Mouse (Mus musculus) spleen, adult 18-20 months (tissue): ENCODE data around the gene Bmper.
A peak's percentile ranks its signal among the peaks of the same experiment; 100 is the strongest.

Experiments used
- DNase-seq, 2 experiments: peaks; one replicate each; pipeline ENCODE4 v3.0.0; 2022; ENCODE audit warnings: mixed read lengths in 2 of 2

Gene Bmper

DNA sequence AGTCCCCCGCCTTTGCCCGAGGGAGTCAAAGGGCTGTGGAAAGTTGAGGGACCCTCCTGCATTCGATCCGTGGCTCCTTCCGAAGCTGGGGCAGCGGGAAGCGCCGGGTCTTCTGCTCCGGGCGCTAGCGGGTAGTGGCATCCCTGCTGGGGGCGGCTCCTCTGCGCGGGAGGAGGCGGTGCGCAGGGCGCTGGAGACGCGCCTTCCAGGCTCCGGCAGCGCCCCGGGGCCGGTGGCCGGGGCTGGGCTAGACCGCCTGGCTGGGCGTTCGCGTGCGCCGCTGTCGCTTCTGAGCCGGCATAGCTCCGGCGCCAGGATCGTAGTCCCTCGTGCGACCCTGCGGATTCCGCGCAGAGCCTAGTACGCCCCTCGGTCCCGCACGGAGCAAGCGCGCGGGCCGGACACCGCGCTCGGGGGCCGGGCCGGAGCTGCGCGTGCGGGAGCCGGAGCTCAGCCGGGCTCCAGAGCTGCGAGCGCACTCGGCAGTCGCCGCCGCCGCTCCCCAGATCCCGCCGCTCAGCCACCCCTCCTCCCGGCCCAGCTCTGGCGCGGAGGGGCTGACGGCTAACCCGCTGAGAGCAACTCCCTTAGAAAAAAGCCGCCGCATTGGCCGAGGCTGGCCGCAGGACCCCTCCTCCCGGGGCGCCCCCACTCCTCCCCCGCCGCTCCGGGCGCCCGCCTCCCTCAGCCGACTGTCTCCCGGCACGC is at the start of gene Bmper:
Gene Bmper, plus strand, starts transcription at position 236 of the 708 bp plus-strand sequence.
- DNase-seq = peak; percentile 10

DNA sequence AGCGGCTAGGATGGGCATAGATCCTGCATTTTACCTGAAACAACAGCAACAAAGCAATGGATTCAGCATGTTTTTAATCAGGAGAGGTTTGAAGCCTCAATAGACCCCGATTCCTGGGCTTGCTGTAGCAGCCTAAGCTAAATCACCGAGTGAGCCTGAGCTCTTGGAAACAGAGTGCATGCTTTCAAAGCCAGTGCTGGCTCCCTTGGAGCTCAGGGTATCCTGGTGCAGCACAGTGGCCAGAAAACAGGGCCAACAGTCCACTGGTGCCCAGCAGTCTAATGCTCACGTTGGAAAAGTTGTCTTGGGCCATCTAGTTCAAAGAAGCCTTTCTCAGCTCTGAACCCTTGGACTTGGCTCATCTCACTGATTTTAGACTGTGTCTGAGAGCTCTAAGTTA is 45.4 kb upstream of the Bmper start:
- DNase-seq = no peak

DNA sequence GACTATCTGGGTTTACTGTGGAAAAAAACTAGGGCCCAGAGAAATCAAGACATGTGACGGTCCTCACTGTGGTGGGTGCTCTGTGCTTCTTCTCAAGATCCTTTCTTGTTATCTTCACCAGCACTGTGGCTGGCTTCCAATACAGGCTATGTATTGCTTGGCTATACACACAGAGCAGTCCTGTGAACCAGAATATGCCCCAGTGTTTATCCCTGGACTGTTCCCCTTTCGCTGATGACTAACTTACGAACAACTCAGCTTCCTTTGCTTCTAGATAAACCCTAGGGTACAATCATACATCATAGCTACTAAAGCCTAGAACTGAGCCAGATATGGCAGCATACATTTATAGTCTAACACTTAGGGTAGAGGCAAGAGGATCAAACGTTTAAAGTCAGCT is 35.7 kb upstream of the Bmper start:
- DNase-seq = no peak

DNA sequence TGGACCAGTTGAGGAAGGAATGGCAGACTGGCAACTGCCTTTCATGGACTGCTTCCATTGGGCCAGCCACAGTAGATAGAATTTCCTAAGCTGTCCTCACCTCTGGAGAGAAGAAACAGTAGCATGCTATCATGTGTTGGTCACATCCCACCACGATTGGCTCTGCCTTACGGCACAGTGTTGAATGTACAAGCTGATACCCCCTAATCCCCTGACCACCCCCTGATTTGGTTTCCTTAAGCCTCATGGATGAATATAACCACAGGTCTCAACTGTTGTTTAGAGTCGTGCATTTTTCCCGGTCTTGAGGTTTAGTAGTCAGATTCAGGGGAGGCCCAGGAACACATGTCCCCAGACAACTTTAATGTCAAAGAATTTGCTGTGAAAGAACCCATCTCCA is 34.7 kb upstream of the Bmper start:
- no peak for DNase-seq

DNA sequence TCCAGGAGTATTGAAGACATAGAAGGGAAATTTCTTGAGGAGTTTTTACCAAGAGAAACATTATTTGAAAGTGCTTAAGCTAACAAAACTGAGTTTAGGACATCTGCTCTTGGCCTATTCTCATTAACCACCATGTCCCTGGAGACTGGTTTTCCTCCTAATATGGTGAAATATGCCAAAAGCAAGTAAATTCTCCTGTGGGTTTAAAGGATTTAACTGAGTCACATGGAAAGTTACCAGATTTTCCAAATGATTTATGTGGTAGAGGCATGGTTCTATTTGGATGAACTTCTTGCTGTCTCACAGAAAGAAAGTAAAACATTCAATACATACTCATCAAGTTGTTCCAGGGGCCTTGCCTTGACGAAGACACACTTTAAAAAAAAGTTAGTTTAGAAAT is 31.9 kb upstream of the Bmper start:
- DNase-seq = no peak

DNA sequence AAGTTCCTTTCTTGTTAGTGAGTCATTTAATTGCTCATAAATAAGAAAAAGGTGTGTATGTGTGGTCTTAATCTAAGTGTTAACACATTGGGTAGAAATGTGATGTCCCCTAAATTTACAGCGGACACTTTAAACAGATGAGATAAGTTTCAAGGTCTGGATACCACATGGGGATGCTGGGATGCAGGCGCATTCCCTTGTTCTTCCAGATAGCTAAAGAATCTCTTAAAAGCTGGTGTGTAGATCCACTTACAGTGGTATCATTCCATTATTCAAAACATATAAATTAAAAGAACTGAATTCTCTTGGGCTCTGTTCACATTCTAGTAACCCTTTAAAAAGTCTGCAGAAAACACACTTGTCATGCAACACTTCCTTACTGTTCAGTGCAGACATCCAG is 31.4 kb upstream of the Bmper start:
- DNase-seq = no peak

DNA sequence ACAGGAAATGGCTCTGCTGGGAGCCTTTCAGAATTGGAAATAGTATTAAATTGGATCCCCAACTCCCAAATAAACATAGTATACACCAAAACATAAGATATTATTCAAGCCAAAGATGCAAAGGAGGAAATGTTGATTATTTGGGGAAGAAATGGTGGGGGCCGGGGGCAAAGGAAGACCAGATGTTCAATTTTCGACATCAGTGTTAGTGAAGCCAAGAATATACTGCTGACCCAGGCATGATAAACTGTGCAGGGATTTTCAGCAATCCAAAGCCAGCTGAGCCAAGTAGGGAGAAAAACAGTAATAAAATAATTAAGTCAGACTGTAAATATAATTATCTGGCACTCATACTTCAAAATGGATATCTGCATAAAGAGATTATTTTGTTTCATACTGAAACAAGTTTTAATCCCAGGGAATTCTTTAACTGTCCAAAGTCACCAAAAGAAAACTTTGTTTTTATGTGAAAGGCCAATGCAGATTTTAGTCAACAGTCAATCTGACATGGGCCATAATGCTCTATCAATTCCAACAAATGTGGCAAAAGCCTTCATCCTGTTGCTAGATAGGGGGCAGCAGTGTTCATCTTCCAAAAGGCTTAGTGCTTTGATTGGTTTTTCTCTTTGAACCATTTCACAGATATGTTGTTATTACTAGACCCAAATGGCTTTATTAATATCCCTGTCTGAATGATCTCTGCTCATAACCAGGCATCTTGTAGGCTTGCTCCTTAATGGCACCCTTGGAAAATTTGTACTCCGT is 30.1 kb upstream of the Bmper start:
- DNase-seq = no peak

DNA sequence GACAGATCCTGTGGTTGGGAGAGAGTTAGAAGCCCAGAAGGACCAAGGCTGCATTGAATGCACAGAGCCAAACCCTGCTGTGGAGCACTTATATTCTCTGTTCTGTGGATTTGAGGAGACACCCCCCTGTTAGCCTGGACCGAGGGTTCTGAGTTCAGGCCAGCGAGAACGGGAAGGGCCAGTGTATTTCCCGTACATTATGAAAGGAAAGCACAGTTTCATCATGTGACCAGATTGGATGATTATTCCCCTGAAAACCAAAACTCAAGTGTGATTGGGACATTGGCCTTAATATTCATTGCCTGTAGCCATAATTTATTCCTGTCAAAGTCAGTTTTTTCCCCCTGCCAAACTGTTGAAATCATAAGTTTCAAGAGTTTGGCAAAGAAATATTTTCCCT is 23.9 kb upstream of the Bmper start:
- DNase-seq = no peak

DNA sequence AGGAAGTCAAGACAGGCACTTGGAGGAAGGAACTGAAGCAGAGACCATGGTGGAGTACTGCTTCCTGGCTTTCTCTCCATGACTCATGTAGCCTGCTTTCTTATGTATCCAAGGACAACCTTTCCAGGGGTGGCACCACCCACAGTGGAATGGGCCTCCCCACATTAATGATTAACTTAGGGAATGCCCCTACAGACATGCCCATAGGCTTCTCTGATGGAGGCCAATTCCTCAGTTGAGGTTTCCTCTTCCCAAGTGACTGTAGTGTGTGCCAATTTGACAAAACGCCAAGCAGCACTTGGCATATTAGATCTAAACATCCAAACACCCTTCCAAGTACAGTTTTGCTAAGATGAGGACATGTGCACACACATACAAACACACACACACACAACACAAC is 23.0 kb upstream of the Bmper start:
- no peak for DNase-seq

DNA sequence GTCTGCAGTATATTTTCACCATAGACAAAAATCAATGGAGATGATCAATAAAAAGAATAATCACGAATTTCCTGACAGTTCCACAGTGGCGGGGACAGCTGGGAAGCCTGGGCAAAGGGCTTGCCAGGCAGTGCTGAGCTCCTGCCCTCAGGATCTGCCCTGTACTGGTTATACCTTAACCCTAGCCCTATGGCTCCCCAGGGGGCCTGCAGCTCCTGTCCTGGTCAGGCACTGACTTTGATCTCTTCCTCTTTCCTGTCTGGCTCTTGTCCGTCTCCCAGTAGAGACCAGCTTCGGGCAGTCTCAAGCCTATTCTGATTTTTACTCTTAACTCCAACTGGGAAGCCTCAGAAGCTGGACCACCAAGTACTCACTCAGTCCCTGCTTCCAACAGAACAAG is 22.0 kb upstream of the Bmper start:
- DNase-seq = no peak

DNA sequence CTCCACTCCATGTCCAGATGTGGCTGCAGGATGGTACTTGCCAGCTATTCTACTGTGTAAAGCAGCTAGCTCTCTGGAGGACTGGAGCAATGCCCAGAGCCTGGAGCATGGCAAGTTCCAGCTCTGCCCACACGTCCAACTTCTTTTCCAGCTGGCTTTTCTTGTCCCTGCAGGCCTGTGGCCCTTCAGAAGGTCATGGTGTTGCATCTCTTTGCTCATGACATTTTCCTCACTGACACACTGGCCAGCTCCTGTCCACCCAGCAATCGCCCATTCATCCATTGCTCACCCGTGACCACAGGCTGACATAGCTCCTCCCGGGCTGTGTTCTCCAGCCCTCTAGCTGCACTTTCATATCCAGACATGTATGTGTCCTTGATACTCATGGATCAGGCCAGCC is 20.4 kb upstream of the Bmper start:
- no peak for DNase-seq

DNA sequence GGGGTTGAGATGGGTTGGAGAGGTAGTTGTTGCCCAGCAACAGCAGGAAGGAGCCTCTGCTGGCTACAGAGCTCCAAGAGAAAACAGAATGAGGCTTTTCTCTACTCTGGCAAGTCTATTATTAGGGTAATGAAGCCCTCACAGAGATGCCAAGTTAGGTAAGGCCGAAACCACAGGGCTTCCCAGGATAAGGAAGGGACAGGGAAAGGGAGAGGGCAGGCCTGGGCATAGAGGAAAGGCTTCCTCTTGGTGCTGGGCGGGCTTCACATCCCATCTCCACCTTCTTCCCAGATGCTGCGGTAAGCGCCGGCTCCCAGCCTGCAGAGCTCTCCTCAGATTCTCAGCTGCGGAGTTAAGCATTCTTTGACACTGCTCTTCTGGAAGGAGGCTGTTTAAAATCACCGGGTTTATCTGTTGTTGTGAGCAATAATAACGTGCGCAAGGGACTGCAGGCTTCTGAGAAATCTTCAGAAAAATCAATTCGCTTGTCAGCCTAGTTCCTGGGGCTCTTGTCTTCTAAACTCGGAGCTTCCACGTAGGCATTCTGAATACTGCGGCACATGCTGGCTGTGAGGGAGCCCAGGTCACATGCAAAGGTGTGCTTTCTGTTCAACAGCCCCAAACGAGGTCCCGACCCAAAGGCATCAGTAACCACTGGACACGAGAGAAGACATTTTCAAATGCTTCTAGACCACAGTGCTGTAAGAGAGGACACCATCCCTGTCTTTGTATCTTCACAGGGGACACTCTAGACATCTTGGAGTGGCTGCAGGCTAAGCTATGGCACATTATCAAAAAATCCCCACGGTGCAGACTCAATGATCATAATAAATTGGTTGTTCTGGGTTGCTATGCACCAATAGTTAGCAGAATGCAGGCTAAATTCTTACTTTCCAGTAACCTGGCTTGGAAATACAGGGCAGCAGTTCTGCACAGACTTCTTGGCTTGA is 18.3 kb upstream of the Bmper start:
- no peak for DNase-seq

DNA sequence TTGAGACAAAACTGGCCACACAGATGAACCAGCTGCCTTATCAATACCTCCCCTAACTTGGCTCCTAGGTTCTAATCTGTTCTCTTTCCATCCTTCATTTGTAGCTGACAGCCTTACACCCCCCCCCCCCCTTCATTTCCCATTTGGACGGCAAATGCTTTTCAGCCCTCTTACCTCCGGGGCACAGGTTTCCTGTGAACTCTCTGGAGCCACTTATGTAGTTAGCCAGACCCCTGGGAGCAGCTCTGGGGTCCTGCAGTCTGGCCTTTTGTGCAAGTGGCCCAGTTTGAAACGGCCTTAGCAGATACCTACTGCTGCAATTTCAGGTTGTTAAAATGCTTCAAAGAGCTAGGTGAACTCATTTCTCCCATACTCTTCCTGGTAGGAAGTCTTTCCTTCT is 17.6 kb upstream of the Bmper start:
- no peak for DNase-seq

DNA sequence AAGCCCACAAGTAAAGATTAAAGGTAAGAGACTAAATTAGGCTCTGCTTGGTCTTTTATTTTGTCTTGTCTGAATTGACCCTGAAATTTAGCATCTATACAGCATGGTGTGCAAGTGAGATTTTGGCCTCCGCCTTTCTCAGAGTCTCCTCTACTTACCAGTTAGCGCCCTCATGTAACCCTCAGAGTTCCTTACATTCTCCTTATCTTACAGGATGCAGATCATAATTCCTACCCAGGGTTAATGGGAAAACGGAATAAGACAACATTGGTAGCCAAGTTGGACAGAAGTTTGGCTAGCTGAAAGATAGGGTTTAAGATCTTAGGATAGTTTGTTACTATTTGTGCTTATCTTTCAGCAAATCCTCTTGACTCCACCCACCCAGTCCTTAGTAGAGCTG is 17.1 kb upstream of the Bmper start:
- no peak for DNase-seq

DNA sequence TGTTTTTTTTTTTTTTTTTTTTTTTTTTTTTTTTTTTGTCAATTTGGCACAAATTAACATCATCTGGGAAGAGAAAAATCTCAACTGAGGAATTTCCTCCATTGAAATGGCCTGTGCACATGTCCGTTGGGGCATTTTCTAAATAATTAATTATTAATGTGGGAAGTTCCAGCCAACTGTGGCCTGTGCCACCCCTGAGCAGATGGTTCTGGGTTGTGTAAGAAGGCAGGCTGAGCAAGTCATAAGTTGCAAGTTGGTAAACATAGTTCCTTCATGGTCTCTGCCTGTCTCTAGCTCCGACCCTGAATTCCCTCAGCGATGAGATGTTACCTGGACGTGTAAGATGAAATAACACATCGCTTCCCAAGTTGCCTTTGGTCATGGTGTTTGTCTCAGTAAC is 16.7 kb upstream of the Bmper start:
- no peak for DNase-seq

DNA sequence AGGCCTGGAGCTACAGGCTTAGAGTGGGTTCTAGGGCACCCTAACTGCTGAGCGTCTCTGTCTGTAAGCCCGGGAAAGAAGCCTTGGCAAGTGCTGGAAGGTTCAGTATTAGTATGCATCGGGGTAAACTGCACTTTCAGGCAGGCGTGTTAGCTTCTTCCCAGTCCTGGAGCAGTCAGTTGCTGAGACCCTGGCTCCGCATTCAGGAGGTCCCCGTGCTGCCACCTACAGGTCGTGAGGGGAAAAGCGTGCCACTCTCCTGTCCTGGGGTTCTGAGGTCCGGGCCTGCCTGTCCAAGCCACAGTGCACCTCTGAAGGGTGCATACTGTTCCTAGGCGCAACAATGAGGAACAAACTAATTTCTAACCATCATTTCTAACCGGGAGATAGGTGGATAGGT is 10.6 kb upstream of the Bmper start:
- DNase-seq = peak; percentile 16 to 63

DNA sequence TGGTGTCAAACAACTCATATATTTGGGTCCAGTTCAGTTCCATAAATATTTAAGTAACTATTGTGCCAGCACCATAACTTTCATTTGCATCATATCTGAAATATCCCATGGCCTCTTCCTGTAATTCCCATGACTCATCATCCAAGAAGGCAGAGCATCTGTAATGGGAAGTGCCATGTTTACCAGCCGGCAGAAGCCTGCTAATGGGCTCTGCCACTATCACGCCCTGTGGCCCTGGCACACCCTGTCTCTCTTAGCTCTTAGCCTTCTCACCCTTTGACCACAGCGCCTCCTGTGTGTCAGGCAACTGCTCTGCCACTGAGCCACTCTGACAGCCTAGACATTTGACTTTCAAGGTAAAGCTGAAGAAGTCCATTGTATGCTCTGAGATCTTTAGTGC is 3.1 kb upstream of the Bmper start:
- DNase-seq = no peak

DNA sequence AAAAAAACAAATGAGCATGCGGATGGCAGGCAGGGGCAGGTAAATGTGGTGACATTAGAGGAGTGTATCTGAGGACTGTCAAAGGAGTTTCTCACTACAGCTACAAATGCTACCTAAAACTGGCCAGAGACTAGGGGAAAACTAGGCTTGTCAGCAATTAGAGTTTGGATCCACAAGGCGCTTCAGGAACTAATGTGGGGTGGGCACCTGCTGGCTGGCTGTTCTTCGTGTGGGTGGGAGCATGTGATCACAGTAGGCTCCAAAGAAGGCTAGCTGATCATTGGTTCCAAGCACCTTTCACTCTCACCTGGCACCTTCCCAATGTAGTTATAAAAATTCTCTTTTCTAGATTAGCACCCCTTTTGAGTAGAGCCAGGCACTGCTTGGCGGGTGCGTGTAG is 900 bp upstream of the Bmper start:
- DNase-seq = no peak

DNA sequence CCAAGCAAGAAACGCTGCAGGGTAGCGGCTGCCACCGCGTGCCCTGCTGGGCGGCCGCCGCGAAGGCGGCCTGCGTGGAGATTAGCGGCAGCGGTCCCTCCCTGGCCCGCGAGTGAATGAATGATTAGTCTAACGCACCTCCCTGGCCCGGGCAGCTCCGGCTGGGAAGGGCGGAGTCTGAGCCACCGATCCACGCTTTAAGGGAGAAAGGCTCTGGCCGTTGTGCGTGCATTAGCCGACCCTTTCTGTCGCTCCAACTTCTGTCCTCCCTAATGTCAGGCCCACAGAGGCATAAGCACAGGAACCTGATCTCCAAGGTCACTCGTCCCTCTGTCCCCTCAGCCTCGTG is 410 bp upstream of the Bmper start:
- no peak for DNase-seq

DNA sequence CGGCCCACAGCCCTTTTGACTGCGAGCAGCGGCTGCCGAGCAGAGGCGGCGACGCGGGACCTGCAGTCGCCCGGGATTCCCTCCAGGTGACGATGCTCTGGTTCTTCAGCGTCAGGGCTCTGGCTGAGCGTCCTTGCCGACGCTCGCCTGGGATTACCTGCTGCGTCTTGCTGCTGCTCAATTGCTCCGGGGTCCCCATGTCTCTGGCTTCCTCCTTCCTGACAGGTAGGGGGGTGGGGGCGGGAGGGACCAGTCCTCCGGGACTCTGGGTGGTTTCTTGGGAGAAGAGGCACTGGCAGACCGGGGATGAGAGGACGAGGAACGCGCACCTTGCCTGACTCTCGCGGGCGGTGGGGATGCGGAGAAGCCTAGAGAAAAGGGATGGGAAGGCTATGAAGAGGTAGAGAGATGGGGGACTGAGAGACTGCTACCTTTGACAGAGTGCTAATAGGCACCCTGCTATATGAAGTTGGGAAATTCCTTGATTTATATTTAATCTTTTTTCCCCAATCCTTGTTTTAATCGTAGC is 737 bp downstream of the Bmper start:
- DNase-seq = no peak

DNA sequence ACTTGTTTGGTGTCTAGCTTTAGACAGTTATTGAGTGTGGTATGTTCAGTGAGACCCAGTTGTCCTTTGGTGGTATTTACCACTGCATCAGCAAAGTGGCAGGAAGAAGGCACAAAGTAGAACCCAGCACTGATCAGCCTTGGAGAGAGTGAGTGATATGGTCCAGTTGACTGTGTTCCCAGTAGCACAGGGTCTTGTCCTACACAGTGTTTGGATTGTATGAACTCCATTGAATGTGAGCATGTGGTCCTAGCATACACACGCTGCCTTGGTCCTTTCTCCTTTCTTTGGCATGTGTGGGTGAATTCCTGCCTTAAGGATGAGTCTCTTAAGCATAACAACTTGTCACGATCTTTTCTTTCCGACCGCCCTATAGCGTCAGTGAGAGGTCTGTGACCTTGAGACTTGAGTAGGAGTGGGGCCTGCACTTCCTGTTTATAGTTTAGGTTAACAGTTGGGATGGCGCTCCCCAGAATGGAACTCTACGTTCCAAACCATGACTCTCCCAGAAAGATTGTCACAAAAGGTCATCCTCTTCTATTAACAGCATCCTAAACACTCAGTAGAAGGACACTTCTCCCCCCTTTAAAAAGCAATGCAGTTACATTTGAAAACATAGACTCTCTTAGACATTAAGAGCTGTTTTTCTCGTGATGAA is 10.7 kb downstream of the Bmper start:
- no peak for DNase-seq

DNA sequence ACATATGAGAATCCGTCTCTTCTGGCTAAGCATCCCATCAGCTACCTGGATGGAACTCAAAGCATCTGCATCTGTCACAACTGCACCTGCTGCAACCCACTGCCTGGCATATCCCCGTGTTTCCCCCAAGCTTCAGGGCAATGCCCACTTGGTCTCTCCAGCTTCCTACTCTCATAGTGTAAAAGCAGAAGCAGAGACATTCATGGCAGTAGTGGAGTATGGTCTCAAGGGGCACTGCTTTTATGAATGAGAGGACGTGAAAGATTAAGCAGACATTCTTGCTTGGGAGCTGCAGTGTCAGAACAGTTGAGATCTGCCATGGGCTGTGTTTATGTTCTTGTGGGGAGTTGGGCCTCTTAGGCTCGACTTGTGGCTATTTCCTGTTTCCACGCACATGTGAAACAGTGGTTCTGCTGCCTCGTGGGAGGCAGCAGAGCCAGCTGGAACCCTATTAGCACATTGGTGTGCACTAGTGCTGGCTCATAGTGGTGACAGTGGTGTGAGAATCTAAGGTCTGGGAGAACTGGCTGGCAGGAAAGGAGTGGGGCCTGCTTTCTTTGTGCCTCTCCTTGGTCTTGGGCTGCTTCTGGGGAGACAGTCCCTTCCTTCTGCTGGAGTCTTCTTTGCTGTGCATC is 12.6 kb downstream of the Bmper start:
- DNase-seq = no peak
